Mouse (Mus musculus): ENCODE results near the gene Lasp1.

DNA sequence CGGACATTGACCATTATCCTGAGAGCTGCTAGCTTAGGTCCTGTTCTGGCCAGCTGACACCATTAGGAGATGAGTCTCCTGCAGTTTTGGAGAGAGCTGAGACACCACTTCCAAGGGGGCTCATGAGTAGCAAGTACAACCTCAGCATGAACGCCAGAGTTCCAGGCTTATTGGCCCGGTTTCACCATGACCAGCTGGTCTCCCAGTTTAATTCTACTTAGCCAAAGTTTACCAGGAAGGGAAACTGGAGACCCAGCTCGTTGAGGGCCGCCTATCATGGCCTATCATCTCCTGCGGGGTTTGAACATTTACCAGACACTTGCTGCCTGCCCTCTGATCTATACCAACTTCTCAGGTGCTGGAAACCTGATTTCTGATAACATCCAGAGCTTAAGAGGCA lies 8.8 kb downstream of the Lasp1 start:
- TF ChIP-seq CTCF (IDR thresholded peaks at IDR 0.05; ENCODE audit: low read depth, low read length) (no peak), TAL1 (conservative IDR thresholded peaks at IDR 0.05; ENCODE audit: low read depth, low read length) (no peak), GATA1 (IDR thresholded peaks at IDR 0.05; ENCODE audit: borderline replicate concordance, low read length) (no peak)

Measured in G1E (cell line).